Mouse (Mus musculus): ENCODE measurements around the gene Mknk2. TPM values are rescaled to one million over a fixed set of nuclear protein-coding genes. Genes with fewer than 3 reads are reported as not detected.

Mknk2 gene
- total RNA-seq, 2 experiments from 2014 or later: 170 to 176 TPM

DNA sequence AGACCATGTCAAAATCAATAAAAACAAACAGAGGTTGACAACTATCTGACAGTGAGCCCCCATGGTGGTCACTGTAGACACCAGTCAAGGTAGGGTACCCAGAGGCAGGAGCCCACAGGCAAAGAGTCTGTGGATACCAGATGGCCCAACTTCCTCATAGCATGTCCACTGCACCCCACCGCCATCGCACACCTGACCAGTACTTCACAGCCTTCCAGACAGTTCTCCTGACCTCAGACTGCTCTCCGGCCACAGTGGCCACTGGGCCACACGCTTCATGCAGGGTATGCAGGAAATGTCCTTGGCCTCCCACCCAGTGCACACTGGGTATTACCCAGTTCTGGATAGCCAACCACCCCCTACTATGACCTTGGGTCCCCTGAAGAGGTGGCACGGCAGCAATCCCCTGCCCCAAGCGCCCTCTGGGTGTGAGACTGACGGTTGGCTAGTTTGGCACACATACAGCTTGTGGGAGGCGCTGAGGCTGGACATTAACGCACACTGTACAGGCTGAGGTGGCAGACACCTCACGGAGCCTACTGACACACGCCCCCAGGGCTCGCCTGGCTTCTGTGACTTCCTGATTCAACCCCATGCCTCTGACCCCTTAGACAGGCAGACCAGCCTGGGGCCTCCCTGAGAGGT lies 15.6 kb upstream of the Mknk2 start:
- no peak for DNase-seq (ENCODE audit: low spot score in 2 of 2)

DNA sequence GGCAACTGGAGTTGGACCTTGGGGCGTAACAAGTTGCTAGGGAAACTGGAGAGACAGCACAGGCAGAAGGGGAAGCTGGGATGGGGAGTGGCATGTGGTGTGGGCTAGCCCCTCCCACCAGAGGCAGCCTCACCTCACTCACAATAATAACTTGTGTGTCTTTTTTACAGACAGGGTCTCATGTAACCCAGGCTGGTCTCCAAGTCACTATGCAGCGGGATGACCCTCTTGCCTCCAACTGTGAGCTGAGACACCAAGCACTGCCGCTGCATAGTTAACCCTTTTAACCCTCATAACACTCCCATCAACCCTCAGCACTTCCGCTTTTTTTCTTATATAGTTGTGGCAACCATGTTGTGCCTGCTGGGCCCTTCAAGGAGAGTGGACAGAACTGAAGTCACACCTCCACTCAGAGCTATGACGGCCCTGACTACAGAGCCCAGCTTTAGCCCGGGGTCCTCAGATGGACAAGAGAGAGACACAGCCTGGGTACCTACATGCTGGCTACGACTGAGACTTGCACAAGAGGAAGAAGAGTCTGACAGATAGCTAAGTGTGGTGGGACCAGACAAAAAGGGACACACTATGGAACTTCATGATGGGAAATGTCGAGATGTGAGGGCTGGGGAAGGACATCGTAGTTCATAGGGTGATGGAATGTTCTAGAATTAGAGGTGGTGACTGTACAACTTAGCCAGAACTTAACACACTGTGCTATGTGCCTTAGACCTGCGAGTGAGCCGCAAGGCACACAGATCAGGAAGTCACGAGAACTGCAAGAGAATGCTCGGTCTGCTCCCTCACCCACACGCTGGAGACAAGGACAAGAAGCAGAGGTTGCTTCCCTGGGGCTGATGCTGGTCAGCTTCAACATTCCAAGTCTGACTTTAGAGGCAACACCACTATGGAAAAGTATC lies 14.6 kb upstream of the Mknk2 start:
- no peak for DNase-seq (ENCODE audit: low spot score in 2 of 2)

DNA sequence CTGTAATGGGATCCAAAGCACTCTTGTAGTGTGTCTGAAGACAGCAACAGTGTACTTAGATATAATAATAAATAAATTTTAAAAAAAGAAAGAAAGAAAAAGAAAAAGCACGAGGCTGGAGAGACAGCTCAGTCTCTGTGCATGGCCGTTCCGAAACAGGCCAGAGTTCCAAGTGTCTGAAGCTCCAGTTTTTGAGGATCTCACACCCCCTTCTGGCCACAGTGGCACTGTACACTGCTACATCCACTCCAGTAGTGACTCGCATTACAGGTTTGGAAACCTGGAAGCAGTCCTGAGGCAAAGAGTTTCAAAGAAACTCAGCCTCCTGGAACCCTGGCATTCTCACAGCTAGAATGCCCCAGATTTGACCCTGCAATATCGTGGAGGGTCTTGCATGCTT lies 9.9 kb upstream of the Mknk2 start:
- DNase-seq (ENCODE audit: low spot score in 2 of 2): peak in 1 of 2 experiments; percentile 66

DNA sequence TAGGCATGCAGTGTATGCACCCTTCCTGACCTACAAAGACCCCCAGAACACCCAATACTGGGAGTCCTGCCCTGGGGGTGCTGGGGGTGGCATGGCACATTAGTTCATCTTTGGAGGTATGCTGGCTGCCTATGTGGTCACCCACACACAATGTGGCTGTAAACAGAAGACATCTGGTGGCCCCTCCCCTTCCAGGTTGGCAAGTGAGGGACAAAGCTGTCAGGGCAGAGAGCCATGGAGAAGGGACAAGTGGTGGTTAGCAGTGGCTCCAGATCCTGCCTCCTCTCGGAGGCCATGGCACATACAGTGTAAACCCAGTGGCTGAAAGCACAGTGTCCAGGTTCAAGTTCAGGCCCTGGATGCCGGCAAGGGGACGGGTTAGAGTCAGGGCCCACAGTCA lies 8.7 kb upstream of the Mknk2 start:
- DNase-seq (ENCODE audit: low spot score in 2 of 2): no peak

DNA sequence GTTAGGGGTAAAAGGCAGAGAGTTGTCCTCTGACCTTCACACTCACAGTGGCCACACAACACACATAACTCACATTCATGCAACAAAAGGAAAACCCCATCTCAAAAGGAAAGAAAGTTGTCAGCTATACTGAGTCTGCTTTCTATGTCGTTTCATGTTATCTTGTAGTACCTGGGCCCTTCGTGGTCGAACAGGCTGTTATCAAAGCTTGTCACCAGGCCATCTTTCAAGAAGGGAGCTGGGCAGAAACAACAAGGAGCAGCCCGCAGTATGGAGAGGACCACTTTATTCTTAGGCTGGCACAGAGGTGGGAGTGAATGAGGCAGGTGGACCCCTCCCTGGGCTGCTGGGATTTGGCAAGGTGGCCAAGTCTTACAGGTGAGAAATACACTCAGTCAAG lies 7.1 kb upstream of the Mknk2 start:
- DNase-seq (ENCODE audit: low spot score in 2 of 2): no peak

DNA sequence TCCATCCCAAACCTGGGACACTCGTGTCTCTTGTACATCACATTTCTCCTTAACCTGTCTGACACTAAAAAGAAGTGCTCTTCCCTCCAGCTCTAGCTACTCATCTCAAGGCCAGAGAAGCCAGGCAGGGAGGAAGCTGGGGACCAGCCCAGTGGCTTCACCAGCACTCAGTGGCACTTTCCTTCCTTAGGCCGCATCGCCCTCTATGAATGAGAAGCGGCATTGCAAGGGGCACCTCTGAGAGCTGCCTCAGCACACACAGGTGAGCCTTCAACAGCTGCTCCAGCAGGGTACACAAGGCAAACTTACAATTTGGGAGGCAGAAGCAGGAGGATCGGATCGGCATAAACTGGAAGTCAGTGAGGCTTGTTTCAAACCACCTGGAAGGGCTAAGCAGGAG lies 6.3 kb upstream of the Mknk2 start:
- DNase-seq (ENCODE audit: low spot score in 2 of 2): peak in 1 of 2 experiments; percentile 57

DNA sequence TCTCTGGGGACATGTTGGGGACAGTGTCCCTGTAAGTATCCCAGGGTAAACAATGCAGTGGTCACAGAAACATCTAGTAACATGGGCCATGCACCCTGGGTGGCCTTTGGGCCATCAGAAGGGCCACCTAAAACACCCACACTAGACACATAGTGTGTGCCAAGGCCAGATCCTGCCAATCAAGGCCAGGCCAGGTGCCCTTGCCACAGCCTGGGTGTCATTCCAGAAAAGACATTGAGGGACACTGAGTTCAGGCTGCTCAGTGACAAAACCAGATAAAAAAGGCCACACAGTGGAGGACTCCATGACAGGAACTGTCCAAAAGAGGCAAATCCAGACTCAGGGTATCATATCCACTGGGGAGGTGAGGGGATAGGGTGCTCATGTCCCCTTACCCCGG lies 5.7 kb upstream of the Mknk2 start:
- DNase-seq (ENCODE audit: low spot score in 2 of 2): no peak

DNA sequence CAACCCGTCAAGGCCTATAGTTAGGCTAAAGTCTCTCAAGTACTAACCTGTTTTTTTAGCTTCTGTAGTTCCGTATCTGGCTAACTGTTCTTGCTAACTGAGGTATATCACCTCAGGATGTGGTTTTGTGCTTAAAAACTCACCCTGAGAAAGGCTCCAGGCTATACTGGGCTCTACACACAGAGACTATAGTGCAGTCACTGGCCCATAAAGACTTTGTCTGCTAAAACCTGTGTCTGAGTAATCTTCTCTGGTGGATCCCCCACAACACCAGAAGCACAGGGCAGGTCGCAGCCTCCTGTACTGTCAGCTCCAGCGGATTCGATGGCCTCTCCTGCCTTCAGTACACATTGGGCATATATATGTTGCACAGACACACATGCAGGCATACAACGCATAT lies 4.1 kb upstream of the Mknk2 start:
- no peak for DNase-seq (ENCODE audit: low spot score in 2 of 2)

DNA sequence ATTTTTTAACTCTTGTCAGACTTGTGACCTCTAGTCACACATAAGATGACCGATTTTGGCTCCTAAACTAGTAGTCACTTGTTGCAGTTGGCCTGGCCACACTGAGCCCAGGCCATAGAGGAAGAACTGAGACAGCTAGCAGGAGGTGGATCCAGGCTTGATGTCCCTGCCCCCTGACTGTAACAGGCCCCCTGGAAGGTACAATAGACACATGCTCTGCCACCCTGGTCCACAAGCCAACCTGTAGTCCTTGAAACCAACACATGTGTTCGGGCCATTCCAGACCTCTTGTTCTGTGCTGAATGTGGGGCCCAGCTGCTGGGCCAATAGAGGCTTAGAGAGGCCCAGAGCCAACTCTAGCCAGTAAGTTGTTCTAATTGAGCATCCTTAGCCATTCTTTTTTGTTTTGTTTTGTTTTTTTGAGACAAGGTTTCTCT lies 2.4 kb upstream of the Mknk2 start:
- no peak for DNase-seq (ENCODE audit: low spot score in 2 of 2)

DNA sequence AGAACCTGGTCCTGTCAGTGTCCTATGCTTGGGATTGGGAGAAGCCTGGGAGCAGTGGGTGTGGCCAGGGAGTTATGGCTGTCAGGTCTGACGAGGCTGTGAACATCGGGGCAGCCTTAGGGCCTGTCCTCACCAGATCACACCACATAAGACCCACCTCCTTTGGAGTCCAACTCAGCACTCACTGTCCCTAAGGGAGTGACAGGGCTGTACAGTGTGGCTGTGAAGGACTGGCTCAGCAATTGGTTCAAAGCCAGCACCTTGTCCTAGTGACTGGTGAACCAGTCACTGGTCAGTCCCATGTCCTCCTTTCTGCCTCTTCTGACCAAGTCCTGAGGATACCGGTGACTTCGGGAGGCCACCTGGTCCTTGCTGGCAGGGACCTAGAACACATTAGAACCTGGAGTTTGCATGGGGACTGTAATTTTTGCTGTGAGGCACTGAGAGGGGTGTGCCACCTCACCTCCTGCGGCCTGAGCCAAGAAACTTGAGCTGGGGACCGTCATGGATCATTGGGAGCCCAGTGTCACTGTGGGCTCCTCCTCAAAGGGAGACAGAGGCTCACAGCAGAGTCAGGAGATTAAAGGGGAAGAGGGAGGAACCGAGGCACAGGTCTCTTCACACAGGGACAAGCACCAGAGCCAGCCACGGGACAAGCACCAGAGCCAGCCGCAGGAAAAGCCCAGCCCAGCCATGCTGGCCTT lies 1.8 kb upstream of the Mknk2 start:
- no peak for DNase-seq (ENCODE audit: low spot score in 2 of 2)

DNA sequence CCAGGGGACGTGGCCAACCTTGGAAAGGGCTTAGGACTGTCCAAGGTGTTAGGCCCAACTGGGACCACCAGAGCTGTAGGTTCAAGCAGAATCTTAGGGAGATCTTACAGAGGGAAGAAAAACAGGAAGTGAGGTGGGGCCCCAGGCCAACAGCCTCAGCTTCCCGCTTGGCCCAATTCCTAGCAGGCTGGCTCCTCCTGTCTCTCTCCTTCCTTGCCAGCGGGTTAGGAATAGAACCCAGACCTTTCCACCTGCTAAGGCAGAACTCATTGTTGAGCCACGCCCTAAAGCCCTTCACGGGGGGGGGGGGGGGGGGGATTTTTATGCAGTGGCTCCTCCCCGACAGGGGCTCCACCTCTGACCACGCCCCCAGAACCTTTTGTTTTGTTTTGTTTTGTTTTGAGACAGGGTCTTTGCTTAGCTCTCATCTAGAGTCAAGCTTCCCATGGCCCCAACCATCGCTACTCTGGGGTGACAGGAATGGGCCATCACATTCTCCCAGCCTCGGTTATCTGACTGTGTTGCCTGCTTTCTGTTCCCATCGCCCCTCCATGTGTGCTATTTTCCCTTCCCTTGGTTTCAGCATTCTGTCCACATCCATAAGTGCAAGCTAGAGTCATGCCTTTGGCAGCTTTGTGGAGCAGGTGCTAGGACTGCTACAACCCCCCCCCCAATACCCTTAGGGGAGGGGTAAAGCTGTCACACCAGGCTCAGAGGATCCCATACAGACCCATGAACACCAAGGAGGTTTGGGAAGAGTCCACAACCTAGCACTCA lies 877 bp upstream of the Mknk2 start:
- no peak for DNase-seq (ENCODE audit: low spot score in 2 of 2)

DNA sequence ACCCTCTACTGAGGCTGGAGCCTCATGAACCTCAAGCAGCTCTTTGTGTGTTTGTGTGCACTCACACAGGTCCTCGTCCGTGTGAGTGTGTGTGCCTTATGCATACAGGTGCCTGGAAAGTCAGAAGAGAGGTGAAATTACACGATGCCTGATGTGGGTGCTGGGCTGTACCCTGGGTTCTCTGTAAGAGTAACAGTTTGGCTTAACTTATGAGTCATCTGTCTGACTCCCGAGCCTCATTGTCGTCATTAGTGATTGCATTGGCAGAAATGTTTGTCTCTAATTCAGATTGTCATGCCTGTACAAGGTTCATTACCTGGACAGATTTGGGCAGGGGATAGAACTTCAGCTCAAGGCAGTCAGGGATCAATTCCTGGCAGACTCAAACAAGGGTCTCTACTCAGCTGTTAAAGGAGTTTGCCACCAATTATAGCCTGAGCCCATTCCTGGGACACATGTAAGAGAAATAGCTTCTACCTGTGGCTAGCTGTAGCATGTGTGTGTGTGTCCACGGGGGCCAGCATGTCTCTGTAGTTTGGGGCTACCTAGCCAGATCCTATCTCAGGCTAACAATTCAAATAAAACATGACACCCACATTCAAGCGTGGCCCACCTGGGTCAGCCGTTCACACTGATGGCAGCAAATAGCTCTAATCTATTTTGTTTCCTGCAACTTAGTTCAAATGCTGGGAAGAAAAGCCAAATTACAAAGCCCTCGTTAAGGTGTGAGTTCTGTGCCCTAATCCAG lies 610 bp downstream of the Mknk2 start:
- DNase-seq (ENCODE audit: low spot score in 2 of 2): no peak

DNA sequence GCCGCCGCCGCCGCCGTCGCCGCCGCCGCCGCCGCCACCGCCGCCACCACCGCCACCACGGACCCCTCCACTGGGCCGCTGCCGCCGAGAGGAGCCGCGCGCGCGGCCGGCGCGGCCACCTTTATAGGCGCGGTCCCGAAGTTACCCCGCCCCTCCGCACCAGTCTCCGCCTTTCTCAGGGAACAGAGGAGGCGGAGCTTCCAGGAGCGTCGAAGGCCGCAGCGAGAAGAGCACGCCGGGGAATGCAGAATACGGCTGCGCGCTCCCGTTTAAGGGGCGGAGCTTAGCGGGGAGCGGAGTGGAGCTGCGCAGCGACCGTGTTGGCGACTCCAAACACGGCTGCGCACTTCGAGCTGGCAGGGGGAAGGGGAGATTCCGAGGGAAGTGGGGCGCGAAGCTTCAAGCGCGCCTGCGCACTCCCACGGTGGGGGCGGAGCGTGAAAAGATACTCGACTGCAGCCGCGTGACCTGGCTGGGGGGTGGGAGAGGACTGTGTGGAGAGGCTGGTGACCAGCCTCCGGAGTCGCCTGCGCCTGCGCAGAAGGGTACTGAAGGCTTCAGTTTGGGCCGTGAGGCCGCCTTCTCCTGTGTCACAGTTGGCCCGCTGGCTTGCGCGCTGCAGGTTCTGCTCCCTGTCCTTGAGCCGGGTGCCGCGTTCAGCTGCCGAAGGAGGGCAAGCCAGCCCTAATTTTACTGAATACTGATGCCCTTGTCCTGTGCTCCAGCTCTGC lies 1.5 kb downstream of the Mknk2 start:
- DNase-seq (ENCODE audit: low spot score in 2 of 2): peak; percentile 99 to 100

DNA sequence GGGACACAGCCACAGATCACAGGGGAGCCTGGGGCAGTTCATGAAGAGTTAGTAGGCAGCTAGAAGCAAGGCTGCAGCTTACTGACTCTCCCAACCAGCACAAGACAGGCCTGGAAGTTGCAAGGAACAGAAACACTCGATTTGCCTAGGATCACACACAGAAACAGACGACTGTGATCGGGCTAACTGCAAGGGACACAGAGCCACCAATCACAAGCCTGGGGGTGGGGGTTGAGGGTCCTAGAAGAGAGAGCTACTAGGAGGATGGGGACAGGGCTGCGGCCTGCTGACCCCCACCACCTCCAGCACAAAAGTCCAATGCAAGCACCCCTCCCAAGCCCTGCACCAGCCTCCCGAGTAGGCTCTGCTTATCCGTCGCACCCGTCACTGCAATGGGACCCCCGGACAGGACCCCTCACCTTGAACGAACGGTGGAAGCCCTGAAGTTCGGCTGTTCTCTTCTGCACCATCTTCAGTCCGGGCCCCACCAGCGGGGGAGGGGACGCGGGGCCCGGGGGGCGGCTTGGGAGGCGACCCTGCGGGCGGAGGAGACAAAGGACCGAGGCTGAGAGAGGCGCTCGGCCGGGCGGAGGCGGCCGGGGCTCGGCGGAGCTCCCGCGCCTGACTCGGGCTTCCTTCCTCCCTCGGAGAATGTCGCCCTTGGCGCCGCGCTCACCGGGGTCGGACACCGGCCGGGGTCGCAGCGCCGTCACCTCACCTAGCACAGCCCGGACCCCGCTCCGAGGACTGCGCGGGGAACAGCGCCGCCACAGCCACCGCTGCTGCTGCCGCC lies 2.3 kb downstream of the Mknk2 start:
- DNase-seq (ENCODE audit: low spot score in 2 of 2): no peak

DNA sequence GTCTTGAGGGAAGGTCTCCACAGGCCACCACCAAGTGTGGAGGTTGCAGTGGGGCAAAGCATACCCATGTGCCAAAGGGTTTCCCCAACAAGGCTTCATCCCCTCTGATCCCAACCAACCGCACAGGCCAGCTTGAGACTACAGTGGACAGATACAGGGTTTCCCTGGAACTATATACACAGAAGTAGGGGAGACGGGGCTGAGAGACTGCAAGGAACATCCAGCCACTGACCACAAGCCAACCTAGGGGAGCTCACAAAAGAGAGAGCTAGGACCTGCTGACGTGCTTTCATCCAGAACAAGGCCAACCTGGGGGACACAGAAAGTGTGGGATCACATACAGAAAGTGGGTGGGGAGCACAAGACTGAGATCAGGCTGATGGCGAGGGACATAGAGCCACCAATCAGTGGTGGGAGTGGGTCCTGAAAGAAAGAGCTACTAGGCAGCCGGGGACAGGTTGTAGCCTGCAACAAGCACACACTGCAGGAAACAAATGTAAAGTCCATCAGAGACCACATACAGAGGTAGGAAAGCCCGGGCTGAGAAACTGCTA lies 3.0 kb downstream of the Mknk2 start:
- DNase-seq (ENCODE audit: low spot score in 2 of 2): no peak

DNA sequence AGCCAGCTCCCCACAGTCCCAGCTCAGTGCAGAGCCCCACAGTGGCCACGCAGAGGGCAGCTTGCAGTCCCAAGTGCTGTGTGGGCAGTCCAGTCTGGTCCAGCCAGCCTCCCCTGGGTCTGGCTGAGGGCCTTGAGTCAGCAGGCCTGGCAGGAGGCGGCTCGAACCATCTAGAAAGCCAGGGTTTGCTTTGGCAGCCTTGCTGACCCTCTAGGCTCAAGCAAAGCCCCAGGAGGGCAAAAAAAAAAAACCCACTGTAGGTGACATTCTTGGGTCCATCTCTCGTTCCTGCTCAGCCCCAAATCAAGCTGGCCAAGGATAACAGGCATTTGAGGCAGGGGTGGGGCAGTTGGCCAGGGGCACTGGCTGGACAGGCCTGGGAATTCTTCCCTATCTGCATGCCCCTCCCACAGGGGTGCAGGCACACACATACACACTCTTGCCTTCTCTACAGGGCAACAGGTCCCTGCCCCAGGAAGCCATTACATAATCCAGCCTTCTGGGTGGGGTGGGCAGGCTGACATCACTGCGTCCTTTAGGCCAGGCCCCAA lies 3.7 kb downstream of the Mknk2 start:
- no peak for DNase-seq (ENCODE audit: low spot score in 2 of 2)

DNA sequence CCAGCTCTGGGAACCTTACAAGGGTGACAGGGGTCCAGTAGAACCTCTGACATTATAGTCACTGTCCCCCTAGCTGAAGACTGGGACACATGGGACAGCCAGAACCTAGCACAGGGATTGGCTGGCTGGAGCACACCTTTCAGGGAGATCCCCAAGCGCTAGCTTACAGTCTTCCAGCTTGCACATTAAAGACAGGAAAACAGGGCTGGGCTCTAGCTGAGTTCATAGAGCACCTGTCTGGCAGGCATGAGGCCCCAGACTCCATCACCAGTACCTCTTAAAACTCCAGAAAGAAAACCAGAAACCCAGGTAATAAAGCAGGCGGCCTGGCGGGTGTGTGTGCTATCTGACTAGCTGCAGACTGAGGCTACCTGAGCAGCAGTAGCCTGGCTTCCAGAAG lies 4.2 kb downstream of the Mknk2 start:
- no peak for DNase-seq (ENCODE audit: low spot score in 2 of 2)

DNA sequence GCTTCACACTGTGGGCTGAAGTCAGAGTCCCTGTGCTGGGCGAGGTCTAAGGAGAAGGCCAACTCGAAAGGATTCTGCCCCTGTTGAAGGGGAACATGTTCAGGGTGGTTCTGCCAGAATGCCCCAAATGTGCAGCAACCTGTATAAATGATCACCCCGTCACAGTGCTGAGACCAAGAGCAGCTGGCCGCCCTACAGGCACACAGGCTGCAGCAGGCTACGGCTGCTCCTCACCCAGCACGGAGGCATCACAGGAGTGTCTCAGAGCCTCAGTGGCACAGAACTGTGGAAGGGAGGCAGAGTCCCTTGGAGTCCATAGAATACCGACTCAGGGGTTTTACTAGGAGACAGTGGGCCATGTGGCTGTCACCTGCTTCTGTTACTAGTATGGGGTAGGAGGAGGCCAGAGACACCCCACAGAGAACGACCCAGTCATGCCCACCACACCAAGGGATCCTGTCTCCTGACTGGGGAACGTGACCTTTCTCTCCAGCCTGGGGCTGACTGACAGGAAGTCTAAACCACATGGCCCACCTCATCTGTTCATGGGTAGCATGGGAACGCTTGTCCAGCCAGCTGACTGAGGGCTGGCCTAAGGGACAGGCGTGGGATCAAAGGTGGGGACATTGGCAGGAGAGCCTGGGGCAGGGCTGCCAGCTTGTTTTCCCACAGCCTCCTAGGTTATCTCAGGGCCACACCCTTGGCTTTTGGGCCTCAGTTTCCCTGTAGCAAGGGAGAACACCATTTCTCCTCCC lies 5.8 kb downstream of the Mknk2 start:
- DNase-seq (ENCODE audit: low spot score in 2 of 2): no peak

Data from gastrocnemius, postnatal 4 days (tissue).